Mouse (Mus musculus): ENCODE data around the gene Plod3. TPM values are rescaled to one million over a fixed set of nuclear protein-coding genes. Genes with fewer than 3 reads are reported as not detected.

Gene Plod3
- polyA plus RNA-seq, 1 experiment = 120 TPM

DNA sequence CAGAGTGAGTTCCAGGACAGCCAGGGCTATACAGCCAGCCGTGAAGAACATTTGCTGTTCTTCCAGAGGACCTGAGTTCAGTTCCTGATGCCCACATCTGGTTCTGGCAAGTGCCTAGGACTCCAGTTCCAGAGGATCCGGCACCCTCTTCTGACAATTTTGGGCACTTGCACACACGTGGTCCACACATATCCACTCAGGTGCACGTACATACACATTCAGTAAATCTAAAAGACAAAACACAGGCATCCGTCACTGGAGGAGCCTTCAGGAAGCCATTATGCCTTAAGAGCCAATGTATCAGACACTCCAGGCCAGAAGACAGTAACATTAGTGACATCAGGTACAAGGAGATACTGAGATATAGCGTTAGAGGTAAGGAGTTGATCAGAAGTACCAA lies 36.3 kb upstream of the Plod3 start:
- Histone ChIP-seq H3K4me1 (ENCODE audit: control insufficient read depth, insufficient read depth, low read length) (no peaks in the 10 kb centered on the region), H3K27ac (ENCODE audit: insufficient read depth, low read length) (no peak overlapping the region), H3K4me3 (ENCODE audit: insufficient read depth, low read length) (no peak overlapping the region)
- TF ChIP-seq CTCF (IDR thresholded peaks at IDR 0.05; ENCODE audit: borderline replicate concordance, insufficient read depth, low read length) (no peak), POLR2A (IDR thresholded peaks at IDR 0.05; ENCODE audit: low read depth, low read length) (no peak)

DNA sequence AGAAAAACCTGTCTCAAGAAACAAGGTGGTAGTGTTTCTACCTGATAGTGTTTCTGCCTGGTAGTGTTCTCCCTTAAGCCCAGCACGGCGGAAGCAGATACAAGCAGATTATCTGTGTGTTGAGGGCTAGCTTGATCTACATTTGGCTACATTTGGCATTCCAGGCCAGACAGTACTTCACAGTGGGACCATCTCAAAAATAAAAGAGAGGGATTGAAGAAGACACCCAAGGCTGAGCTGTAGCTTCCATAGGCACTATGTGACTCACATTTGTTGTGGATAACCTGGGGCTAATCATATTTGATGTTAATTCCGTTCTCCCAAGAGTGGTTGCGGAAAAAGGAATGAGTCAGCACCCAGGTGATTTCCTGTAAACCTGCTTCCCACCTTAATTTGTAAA lies 34.7 kb upstream of the Plod3 start:
- H3K4me3 ChIP-seq (ENCODE audit: insufficient read depth, low read length) = no peak overlapping the region
- TF ChIP-seq POLR2A (IDR thresholded peaks at IDR 0.05; ENCODE audit: low read depth, low read length) (no peak), CTCF (IDR thresholded peaks at IDR 0.05; ENCODE audit: borderline replicate concordance, insufficient read depth, low read length) (no peak)
- H3K27ac ChIP-seq (ENCODE audit: insufficient read depth, low read length) = no peak overlapping the region
- no peaks in the 10 kb centered on the region for H3K4me1 ChIP-seq (ENCODE audit: control insufficient read depth, insufficient read depth, low read length)

DNA sequence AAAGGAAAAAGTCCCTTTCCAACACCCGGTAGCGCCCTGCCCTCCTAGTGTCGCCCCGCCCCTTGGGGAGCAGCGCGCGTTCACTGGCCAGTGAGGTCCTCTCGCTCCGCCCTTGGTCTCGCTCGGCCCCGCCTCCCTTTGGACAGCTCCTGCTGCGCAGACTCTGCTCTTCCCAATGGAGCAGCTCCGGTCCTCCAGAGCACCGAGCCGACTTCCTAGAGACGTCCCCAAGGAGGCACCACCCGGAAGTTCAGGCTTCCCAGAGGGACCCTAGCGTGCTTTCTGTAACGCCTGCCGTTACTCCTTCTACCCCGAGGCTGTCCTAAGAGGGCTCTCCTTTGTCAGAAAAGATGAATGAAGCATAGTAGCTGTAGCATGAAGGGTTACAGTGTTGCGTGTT lies 33.8 kb upstream of the Plod3 start, which contains the start of gene Fis1:
Gene Fis1 (plus strand): TSS at position 261 of the 400 bp plus-strand sequence.
- TF ChIP-seq POLR2A (IDR thresholded peaks at IDR 0.05; ENCODE audit: low read depth, low read length) (peak; percentile 61), CTCF (IDR thresholded peaks at IDR 0.05; ENCODE audit: borderline replicate concordance, insufficient read depth, low read length) (no peak)
- Histone ChIP-seq H3K4me1 (ENCODE audit: control insufficient read depth, insufficient read depth, low read length) (no peaks in the 10 kb centered on the region), H3K27ac (ENCODE audit: insufficient read depth, low read length) (no peak within 1 kb of the TSS), H3K4me3 (ENCODE audit: insufficient read depth, low read length) (peak within 1 kb of the TSS; percentile 91)

DNA sequence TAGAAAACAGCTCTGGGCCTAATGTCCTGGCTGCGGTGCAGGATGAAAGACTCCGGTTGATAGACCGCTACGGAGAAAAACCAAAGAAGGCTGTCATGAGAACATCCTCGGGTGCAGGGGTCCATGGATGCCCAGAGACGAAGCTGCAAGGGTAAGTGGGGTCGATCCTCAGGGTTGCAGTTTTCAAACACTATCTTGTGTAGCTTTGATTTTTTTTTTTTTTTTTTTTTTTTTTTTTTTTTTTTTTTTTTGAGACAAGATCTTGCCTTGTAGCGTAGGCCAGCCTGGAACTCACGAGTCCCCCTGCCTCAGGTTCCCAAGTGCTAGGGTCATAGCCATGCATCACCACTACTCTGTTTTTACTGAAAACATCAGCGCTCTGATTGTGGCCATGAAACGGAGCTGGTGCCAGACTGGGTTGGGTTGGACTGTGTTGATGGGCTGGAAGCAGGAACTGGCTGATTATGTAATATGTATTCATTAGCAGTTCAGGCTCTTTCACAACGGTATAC lies 33.3 kb upstream of the Plod3 start:
- H3K27ac ChIP-seq (ENCODE audit: insufficient read depth, low read length) = no peak overlapping the region
- H3K4me1 ChIP-seq (ENCODE audit: control insufficient read depth, insufficient read depth, low read length) = no peaks in the 10 kb centered on the region
- TF ChIP-seq CTCF (IDR thresholded peaks at IDR 0.05; ENCODE audit: borderline replicate concordance, insufficient read depth, low read length) = no peak
- no peak for TF ChIP-seq POLR2A (IDR thresholded peaks at IDR 0.05; ENCODE audit: low read depth, low read length)
- H3K4me3 ChIP-seq (ENCODE audit: insufficient read depth, low read length) = peak overlapping the region; percentile 91

DNA sequence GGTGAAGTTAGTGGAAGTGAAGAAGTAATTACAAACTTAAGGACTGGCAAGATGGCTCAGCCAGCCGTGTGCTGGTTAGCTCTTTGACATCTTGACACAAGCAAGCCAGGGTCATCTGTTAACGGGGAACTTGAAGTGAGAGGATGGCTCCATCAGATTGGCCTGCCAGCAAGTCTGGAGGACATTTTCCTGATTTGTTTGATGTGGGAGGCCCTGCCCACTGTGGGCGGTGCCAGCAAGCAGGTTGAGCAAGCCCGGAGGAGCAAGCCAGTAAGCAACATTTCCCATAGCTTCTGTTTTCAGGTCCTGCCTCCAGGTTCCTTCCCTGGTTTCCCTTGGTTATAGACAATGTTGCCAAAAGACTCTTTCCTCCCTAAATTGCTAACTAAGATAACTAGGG lies 31.2 kb upstream of the Plod3 start:
- H3K27ac ChIP-seq (ENCODE audit: insufficient read depth, low read length) = no peak overlapping the region
- TF ChIP-seq POLR2A (IDR thresholded peaks at IDR 0.05; ENCODE audit: low read depth, low read length) (no peak), CTCF (IDR thresholded peaks at IDR 0.05; ENCODE audit: borderline replicate concordance, insufficient read depth, low read length) (no peak)
- no peaks in the 10 kb centered on the region for H3K4me1 ChIP-seq (ENCODE audit: control insufficient read depth, insufficient read depth, low read length)
- no peak overlapping the region for H3K4me3 ChIP-seq (ENCODE audit: insufficient read depth, low read length)

DNA sequence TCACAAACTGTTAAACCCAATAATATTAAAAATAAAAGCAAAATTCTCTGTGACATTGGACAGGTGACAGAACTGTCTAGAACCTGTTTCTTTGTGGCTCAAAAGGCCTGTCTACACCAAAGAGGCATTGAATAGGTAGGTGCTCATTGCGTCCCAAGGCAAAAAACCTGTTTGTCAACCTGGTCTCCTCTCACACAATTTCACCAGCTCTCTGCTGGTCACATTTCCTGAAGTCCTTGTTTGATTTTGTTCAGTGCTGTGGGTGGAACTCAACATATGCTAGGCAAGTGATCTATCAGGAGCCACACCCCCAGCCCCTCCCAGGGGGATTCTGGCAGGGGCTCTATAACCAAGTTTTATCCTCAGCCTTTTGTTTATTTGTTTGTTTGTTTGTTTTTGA lies 29.6 kb upstream of the Plod3 start:
- Histone ChIP-seq H3K4me3 (ENCODE audit: insufficient read depth, low read length) (no peak overlapping the region), H3K4me1 (ENCODE audit: control insufficient read depth, insufficient read depth, low read length) (no peaks in the 10 kb centered on the region), H3K27ac (ENCODE audit: insufficient read depth, low read length) (no peak overlapping the region)
- TF ChIP-seq POLR2A (IDR thresholded peaks at IDR 0.05; ENCODE audit: low read depth, low read length) = no peak
- no peak for TF ChIP-seq CTCF (IDR thresholded peaks at IDR 0.05; ENCODE audit: borderline replicate concordance, insufficient read depth, low read length)

DNA sequence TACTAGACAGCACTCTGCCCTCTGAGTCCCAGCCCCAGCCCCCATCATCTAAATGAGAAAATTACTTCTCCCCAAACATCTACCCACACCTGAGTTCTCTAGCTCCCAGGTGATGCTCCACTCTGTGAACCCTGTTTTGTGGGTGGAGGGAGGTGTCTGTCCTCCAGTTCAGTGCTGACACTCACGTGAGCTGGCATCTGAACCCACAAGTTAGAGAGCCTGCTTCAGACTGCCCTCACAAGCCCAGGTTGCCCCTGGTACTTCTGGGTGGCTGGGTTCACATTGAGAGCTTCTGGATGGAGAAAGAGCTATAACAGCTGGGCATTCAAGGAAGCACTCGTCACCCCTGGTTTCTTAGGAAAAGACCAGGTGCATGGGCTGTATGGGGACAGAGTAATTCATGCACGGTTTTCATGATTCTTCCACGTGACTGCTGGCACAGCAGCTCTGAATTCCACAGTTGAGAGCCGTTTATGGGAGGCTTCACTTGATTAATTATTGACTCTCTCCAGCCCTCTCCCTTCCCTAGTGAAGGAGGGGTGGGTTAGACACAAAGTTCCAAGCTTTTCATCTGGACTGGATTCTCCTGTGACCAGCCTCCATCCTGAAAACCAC lies 27.7 kb upstream of the Plod3 start:
- H3K4me3 ChIP-seq (ENCODE audit: insufficient read depth, low read length) = no peak overlapping the region
- TF ChIP-seq CTCF (IDR thresholded peaks at IDR 0.05; ENCODE audit: borderline replicate concordance, insufficient read depth, low read length) (no peak), POLR2A (IDR thresholded peaks at IDR 0.05; ENCODE audit: low read depth, low read length) (no peak)
- H3K4me1 ChIP-seq (ENCODE audit: control insufficient read depth, insufficient read depth, low read length) = no peaks in the 10 kb centered on the region
- no peak overlapping the region for H3K27ac ChIP-seq (ENCODE audit: insufficient read depth, low read length)

DNA sequence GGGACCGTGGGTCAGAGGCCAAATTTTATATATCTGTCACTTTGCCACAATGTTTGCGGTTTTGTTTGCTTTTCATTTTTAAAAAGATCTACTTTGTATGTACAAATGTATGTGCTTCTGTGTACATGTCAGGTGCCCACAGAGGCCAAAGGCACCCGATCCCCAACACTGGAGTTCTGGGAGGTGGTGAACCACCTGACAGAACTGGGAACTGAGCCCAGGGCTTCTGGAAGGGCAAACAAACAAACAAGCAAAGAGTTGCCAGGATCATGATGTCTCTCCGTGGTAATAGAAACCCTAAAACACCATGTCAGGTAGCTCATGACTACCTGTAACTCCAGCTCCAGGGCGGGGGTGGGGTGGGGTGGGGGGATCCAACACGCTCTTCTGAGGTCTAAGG lies 26.8 kb upstream of the Plod3 start:
- TF ChIP-seq CTCF (IDR thresholded peaks at IDR 0.05; ENCODE audit: borderline replicate concordance, insufficient read depth, low read length) (no peak), POLR2A (IDR thresholded peaks at IDR 0.05; ENCODE audit: low read depth, low read length) (no peak)
- Histone ChIP-seq H3K27ac (ENCODE audit: insufficient read depth, low read length) (no peak overlapping the region), H3K4me1 (ENCODE audit: control insufficient read depth, insufficient read depth, low read length) (no peaks in the 10 kb centered on the region), H3K4me3 (ENCODE audit: insufficient read depth, low read length) (no peak overlapping the region)

DNA sequence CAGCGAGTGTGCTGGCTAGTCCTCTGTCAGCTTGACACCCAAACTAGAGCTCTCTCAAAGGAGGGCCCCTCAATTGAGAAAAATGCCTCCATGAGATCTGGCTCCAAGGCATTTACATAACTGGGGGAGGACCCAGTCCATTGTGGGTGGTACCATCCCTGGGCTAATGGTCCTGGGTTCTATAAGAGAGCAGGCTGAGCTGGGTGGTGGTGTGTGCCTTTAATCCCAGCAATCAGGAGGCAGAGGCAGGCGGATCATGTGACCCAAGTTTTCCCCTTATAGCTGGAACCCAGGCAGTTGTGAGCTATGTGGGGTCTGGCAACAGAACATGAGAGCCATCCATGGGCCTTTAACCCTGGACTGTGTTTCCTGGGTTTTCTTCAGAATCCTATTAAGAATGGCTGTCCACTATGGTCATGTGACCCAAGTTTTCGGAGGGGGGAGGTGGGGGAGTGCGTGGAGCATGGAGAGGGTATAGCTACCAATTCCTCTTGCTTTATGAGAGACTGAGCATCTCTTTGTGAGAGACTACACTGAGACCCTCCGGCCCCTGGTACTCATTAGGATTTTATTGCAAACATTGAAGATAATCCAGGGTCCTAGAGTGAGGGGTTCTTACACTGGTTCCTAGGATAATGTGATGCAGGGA lies 25.4 kb upstream of the Plod3 start:
- TF ChIP-seq POLR2A (IDR thresholded peaks at IDR 0.05; ENCODE audit: low read depth, low read length) = no peak
- no peak for TF ChIP-seq CTCF (IDR thresholded peaks at IDR 0.05; ENCODE audit: borderline replicate concordance, insufficient read depth, low read length)
- Histone ChIP-seq H3K4me1 (ENCODE audit: control insufficient read depth, insufficient read depth, low read length) (no peaks in the 10 kb centered on the region), H3K27ac (ENCODE audit: insufficient read depth, low read length) (peak overlapping the region; percentile 59), H3K4me3 (ENCODE audit: insufficient read depth, low read length) (peak overlapping the region; percentile 63)

DNA sequence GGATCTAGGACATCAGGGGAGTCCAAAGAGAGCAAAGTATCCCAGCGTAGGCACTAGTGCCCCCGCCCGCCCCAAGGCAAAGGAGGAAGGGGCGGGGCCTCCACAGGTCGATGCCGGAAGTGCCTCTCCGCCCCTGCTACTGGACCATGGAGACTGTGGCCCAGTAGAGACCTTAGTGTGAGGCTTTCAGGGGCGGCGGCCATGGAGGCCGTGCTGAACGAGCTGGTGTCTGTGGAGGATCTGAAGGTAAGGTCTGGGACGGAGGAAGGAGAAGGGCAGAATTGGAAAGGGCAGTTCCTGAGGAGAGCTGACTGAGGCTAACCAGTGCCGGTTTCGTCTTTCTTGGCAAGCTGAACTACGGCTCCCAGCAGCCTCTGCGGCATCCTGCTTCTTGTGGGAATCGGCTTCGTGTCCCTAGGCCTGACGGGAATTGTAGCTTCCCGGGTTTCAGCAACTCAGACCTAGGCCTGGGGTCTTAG lies 24.8 kb upstream of the Plod3 start:
- Histone ChIP-seq H3K27ac (ENCODE audit: insufficient read depth, low read length) (peak overlapping the region; percentile 62), H3K4me1 (ENCODE audit: control insufficient read depth, insufficient read depth, low read length) (no peaks in the 10 kb centered on the region), H3K4me3 (ENCODE audit: insufficient read depth, low read length) (peak overlapping the region; percentile 63)
- TF ChIP-seq POLR2A (IDR thresholded peaks at IDR 0.05; ENCODE audit: low read depth, low read length) = peak; percentile 74
- no peak for TF ChIP-seq CTCF (IDR thresholded peaks at IDR 0.05; ENCODE audit: borderline replicate concordance, insufficient read depth, low read length)

Measured in embryonic fibroblast, embryonic 13.5 days (primary cell).